Mouse (Mus musculus): ENCODE results near the gene Rpap1. TPM values are rescaled to one million over a fixed set of nuclear protein-coding genes. Genes with fewer than 3 reads are reported as not detected.
"Not testable (repeated sequence)": the region's sequence is repeated elsewhere in the genome, so short reads cannot be mapped to it uniquely, and the experiment has no call there.

Gene Rpap1
- polyA plus RNA-seq, 3 experiments from 2014 or later = 13.7 to 20.3 (median 14.9) TPM

DNA sequence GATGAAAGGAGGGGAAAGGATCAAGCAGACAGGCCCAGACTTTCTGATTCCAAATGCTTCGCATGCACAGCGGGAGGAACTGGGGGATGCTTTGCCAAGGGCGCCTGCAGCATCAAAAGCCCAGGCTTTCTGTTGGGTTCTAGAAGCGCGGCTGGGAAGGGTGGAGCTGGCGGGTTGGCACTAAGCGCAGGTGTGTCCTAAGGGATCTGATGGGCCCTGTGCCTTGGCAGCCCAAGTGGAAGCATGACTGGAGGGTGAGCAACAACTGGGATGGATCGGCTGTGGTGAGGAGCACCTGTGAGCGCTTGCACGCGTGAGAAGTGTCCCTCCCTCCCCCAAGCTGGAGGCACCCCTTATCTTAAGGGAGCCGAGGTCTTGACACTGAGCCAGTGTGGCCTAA, 50.2 kb downstream of the Rpap1 start:
- no peak for ATAC-seq

DNA sequence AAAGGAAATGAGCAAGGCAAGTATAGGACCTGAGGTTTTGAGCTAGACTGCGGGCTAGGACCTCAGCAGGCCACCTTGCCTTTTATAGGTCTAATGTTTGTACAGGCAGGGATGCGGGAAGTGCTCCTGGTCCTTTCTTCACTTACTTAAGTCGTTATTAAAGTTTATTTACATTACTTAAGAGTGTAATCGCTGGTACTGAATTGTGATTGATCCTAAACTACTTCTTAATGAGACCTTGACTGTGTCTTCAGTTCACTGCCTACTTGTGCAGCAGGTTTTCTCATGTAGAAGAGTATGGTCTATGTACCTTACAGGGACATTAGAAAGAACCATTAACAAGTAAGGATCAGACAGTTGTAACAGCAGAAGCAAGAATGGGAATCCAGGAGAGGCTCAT, 56.6 kb downstream of the Rpap1 start:
- ATAC-seq = no peak

DNA sequence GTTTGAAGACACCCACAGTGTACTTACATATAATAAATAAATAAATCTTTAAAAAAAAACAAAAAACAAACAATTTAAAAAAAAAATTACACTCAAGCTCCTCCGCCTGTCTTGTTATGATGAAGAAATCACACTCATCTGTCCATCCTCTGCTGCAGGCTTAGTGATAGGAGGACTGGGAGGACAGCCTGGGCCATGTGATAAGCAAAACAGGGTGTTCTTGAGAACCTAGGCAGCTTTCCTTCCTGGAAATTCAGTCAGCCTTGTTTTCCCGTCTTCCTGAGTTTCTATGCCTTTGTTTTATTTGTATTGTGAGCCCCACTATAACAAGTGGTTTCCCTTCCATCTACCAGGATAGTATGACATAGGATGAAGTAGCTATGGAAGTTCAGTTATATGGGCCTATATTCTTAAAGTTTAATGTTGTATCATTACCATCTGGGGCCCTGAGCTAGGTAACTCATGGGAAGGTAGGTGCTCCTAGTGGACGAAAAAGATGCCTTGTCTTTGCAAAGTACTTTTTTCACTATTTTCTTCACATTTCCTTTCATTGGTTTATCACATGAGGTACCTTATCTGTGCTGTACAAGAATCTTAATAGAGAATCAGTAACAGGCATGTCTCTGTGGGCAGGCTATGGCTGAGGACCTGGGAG, 59.4 kb downstream of the Rpap1 start:
- no peak for ATAC-seq

DNA sequence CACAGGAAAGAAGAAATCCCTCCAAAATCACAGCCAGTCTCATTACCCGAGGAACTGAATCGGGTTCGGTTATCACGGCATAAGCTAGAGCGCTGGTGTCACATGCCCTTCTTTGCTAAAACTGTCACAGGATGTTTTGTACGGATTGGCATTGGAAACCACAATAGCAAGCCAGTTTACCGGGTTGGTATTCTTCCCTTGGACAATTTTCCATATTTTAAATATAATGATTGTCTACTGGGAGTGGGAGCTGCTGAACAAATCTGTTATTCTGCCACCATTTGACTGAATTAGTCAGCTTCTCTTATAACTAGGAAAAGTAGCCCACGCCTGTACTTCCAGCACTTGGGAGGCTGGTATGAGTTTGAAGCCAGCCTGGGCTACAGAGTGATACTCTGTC, 66.3 kb downstream of the Rpap1 start:
- ATAC-seq = no peak

DNA sequence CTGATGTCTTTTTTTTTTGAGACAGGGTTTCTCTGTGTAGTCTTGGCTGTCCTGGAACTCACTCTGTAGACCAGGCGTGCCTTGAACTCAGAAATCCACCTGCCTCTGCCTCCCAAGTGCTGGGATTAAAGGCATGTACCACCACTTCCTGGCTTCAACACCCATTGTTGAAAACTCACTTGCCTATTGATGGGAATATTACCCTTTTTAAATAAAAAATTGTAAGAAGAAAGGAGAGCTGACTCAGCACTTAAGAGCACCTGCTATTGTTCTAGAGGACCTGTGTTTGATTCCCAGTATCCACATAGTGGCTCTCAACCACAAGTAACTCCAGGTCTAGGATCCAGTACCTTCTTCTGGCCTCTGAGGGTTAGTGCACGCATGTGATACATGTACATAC, 71.5 kb downstream of the Rpap1 start:
- not testable (repeated sequence) for ATAC-seq

Other genes with a start within 250 kb of the Rpap1 start
- under 1 TPM in 1 of 3 experiments, not detected in 2; 0.09 TPM for gene Exd1, start 239.9 kb downstream of the Rpap1 start, polyA plus RNA-seq (2017; shearing (Covaris generic))
- 10 to 100 TPM; 68.4 to 88.9 (median 72.2) TPM for gene Chp1, start 239.8 kb downstream of the Rpap1 start, polyA plus RNA-seq (2017; shearing (Covaris generic))
- gene Nusap1, start 169.2 kb downstream of the Rpap1 start, polyA plus RNA-seq (2017; shearing (Covaris generic)) = 100 to 1,000 TPM in 1 of 3 experiments, 10 to 100 TPM in 1, 1 to 10 TPM in 1; 8.5 to 112 (median 10.8) TPM
- gene Oip5, start 169.1 kb downstream of the Rpap1 start, polyA plus RNA-seq (2017; shearing (Covaris generic)) = 10 to 100 TPM in 1 of 3 experiments, 1 to 10 TPM in 2; 2.3 to 14.8 (median 5.0) TPM
- 10 to 100 TPM; 24.3 to 30.2 (median 27.8) TPM for gene Ndufaf1, start 124.7 kb downstream of the Rpap1 start, polyA plus RNA-seq (2017; shearing (Covaris generic))
- 10 to 100 TPM; 25.1 to 51.6 (median 44.1) TPM for gene Rtf1, start 112.5 kb downstream of the Rpap1 start, polyA plus RNA-seq (2017; shearing (Covaris generic))
- under 1 TPM in 2 of 3 experiments, not detected in 1; 0.32 to 0.39 TPM for gene Itpka, start 45.2 kb downstream of the Rpap1 start, polyA plus RNA-seq (2017; shearing (Covaris generic))
- gene Ltk, start 27.1 kb downstream of the Rpap1 start, polyA plus RNA-seq (2017; shearing (Covaris generic)) = under 1 TPM in 1 of 3 experiments, not detected in 2; 0.15 TPM
- 1 to 10 TPM; 1.5 to 2.1 (median 1.6) TPM for gene Tyro3, start 10.2 kb upstream of the Rpap1 start, polyA plus RNA-seq (2017; shearing (Covaris generic))
- 10 to 100 TPM; 22.2 to 45.3 (median 39.9) TPM for gene Mga, start 109.7 kb upstream of the Rpap1 start, polyA plus RNA-seq (2017; shearing (Covaris generic))
- gene Mapkbp1, start 185.2 kb upstream of the Rpap1 start, polyA plus RNA-seq (2017; shearing (Covaris generic)) = 1 to 10 TPM; 1.2 to 3.1 (median 1.6) TPM
- gene Jmjd7, start 239.9 kb upstream of the Rpap1 start, polyA plus RNA-seq (2017; shearing (Covaris generic)) = 10 to 100 TPM; 17.0 to 24.3 (median 22.5) TPM
- gene Gm28042, start 240.0 kb upstream of the Rpap1 start, polyA plus RNA-seq (2017; shearing (Covaris generic)) = 1 to 10 TPM in 2 of 3 experiments, under 1 TPM in 1; 0.95 to 2.8 (median 1.4) TPM
- 1 to 10 TPM in 2 of 3 experiments, under 1 TPM in 1; 0.60 to 3.4 (median 2.5) TPM for gene Pla2g4b, start 245.9 kb upstream of the Rpap1 start, polyA plus RNA-seq (2017; shearing (Covaris generic))

Measured in inflammation-experienced regulatory T-cells, adult 6 months (primary cell).